9 mouse cellular contexts compared by ENCODE assay signal in genomic region chr11:103292152-103292889, GRCm38 (mm10). TPM values are rescaled to one million over a fixed set of nuclear protein-coding genes. Genes with fewer than 3 reads are reported as not detected.
A peak's percentile ranks its signal among the peaks of the same experiment; 100 is the strongest.
DNase-seq lines count a peak whose midpoint lies in the region; ATAC-seq and TF ChIP-seq lines count a peak whose summit lies in the region.
"Had no signal": no experiment of that assay in that cellular context is flagged by ENCODE, and none has a peak within 500 bp of the region (broad histone marks: within the 10 kb centered on the region; RNA-seq: fewer than 3 reads in every experiment).

No protein-coding gene starts in this region.

- no peak overlapping the region for H3K27ac ChIP-seq in intestine, embryonic 14.5 days (ENCODE audit: low read depth)
- no peak overlapping the region for H3K27ac ChIP-seq in intestine, embryonic 16.5 days (ENCODE audit: low read length)
- H3K27ac ChIP-seq in heart, embryonic 12.5 days (ENCODE audit: poor library complexity, severe bottlenecking), result 0 out of 2 replicates have a peak overlapping the region, but pooled peaks have one; percentile 17
- H3K27ac ChIP-seq in limb, embryonic 13.5 days, result peak overlapping the region; percentile 72

- no peak for ATAC-seq in intestine, embryonic 14.5 days (replicated peaks; ENCODE audit: low FRiP score, low TSS enrichment, low read depth)
- no peak for ATAC-seq in intestine, embryonic 16.5 days
- ATAC-seq in heart, embryonic 12.5 days (ENCODE audit: insufficient number of reproducible peaks, low FRiP score), result no peak
- peak; percentile 87 for ATAC-seq in limb, embryonic 13.5 days (ENCODE audit: low FRiP score, low read depth)

- H3K36me3 ChIP-seq in intestine, embryonic 14.5 days (ENCODE audit: control insufficient read depth, insufficient read depth, low read length), result no peaks in the 10 kb centered on the region
- no peaks in the 10 kb centered on the region for H3K36me3 ChIP-seq in intestine, embryonic 16.5 days (ENCODE audit: control insufficient read depth, insufficient read depth, low read length)
- H3K36me3 ChIP-seq in heart, embryonic 12.5 days, result no peaks in the 10 kb centered on the region
- H3K36me3 ChIP-seq in limb, embryonic 13.5 days, result no peaks in the 10 kb centered on the region

- 0 out of 2 replicates have a peak overlapping the region, but pooled peaks have one; percentile 5 for H3K4me2 ChIP-seq in intestine, embryonic 14.5 days (ENCODE audit: low read length)
- no peak overlapping the region for H3K4me2 ChIP-seq in intestine, embryonic 16.5 days (ENCODE audit: low read depth, low read length)
- no peak overlapping the region for H3K4me2 ChIP-seq in heart, embryonic 12.5 days
- peak overlapping the region; percentile 42 for H3K4me2 ChIP-seq in limb, embryonic 13.5 days (replicated peaks)

- WGBS in intestine, embryonic 14.5 days, result 15% methylated on average over 14 of the region's 14 CpGs
- 16% methylated on average over 14 of the region's 14 CpGs for WGBS in intestine, embryonic 16.5 days
- 14% methylated on average over 14 of the region's 14 CpGs for WGBS in heart, embryonic 12.5 days
- WGBS in limb, embryonic 13.5 days, result 6% methylated on average over 14 of the region's 14 CpGs

- H3K9me3 ChIP-seq in intestine, embryonic 14.5 days (ENCODE audit: control insufficient read depth, low read length), result no peaks in the 10 kb centered on the region
- H3K9me3 ChIP-seq in intestine, embryonic 16.5 days (ENCODE audit: control insufficient read depth, low read length), result no peaks in the 10 kb centered on the region
- no peaks in the 10 kb centered on the region for H3K9me3 ChIP-seq in heart, embryonic 12.5 days (replicated peaks)
- H3K9me3 ChIP-seq in limb, embryonic 13.5 days, result no peaks in the 10 kb centered on the region
- H3K9me3 ChIP-seq: megakaryocyte, embryonic 14.5 days had no signal

- H3K27me3 ChIP-seq in intestine, embryonic 14.5 days (replicated peaks; ENCODE audit: control insufficient read depth, insufficient read depth, low read length), result no peaks in the 10 kb centered on the region
- no peaks in the 10 kb centered on the region for H3K27me3 ChIP-seq in intestine, embryonic 16.5 days (replicated peaks; ENCODE audit: control insufficient read depth, insufficient read depth, low read length)
- H3K27me3 ChIP-seq in heart, embryonic 12.5 days (replicated peaks), result no peaks in the 10 kb centered on the region
- no peaks in the 10 kb centered on the region for H3K27me3 ChIP-seq in limb, embryonic 13.5 days

- TF ChIP-seq POLR2A in brain, embryonic 14.5 days (IDR thresholded peaks at IDR 0.05; ENCODE audit: borderline replicate concordance, extremely low read depth, insufficient read depth, insufficient read length, poor library complexity, severe bottlenecking), result no peak

- H3K4me1 ChIP-seq in intestine, embryonic 14.5 days (replicated peaks; ENCODE audit: control insufficient read depth, insufficient read depth, low read length), result no peaks in the 10 kb centered on the region; the same call in 1 of the 2 replicates
- H3K4me1 ChIP-seq in intestine, embryonic 16.5 days (ENCODE audit: control insufficient read depth, insufficient read depth, low read length), result peaks cover 9% of the 10 kb centered on the region; the same call in 1 of the 2 replicates
- peaks cover 13% of the 10 kb centered on the region for H3K4me1 ChIP-seq in heart, embryonic 12.5 days (replicated peaks)
- peaks cover 39% of the 10 kb centered on the region for H3K4me1 ChIP-seq in limb, embryonic 13.5 days

- H3K9ac ChIP-seq in intestine, embryonic 14.5 days (ENCODE audit: low read length), result no peak overlapping the region
- no peak overlapping the region for H3K9ac ChIP-seq in intestine, embryonic 16.5 days (ENCODE audit: low read depth, low read length)
- no peak overlapping the region for H3K9ac ChIP-seq in heart, embryonic 12.5 days
- H3K9ac ChIP-seq in limb, embryonic 13.5 days, result 0 out of 2 replicates have a peak overlapping the region, but pooled peaks have one; percentile 6

- no peak for TF ChIP-seq CTCF in brain, embryonic 14.5 days (IDR thresholded peaks at IDR 0.05; ENCODE audit: borderline replicate concordance, extremely low read depth, insufficient read depth, insufficient read length)

- peak; percentile 61 for DNase-seq in intestine, embryonic 14.5 days (ENCODE audit: low spot score)
- DNase-seq in brain, embryonic 14.5 days (ENCODE audit: low read depth), result peak; percentile 66
- DNase-seq in urinary bladder, postnatal 4 days (ENCODE audit: low spot score in 2 of 2), result peak; percentile 63 to 66
- DNase-seq in right cerebral cortex, postnatal 4 days, result no peak
- no peak for DNase-seq in cerebellum, adult 11-12 months

- H3K4me3 ChIP-seq in intestine, embryonic 14.5 days (ENCODE audit: low read depth, low read length), result no peak overlapping the region
- no peak overlapping the region for H3K4me3 ChIP-seq in intestine, embryonic 16.5 days (ENCODE audit: low read length)
- no peak overlapping the region for H3K4me3 ChIP-seq in heart, embryonic 12.5 days
- no peak overlapping the region for H3K4me3 ChIP-seq in limb, embryonic 13.5 days
- H3K4me3 ChIP-seq: megakaryocyte, embryonic 14.5 days had no signal

RNA-seq across cellular contexts. Expression of gene Map3k14, which starts 25.0 kb away (rescaled TPM):
- 3.7 and 3.9 TPM in 2 replicates for polyA plus RNA-seq in intestine, embryonic 14.5 days (2014; fragmentation: Nextera tagmentation; extraction: Ambion mirVana)
- 3.1 TPM in 2 replicates for polyA plus RNA-seq in intestine, embryonic 16.5 days (2015; fragmentation: Nextera tagmentation; extraction: Ambion mirVana)
- polyA plus RNA-seq in brain, embryonic 14.5 days (2012; rRNA removed), result 4.6 and 6.3 TPM in 2 replicates
- polyA plus RNA-seq in heart, embryonic 12.5 days (2016; fragmentation: Nextera tagmentation; extraction: Ambion mirVana), result 2.0 and 2.6 TPM in 2 replicates
- 4.8 and 5.4 TPM in 2 replicates for polyA plus RNA-seq in limb, embryonic 13.5 days (2015; fragmentation: Nextera tagmentation; extraction: Ambion mirVana)

Comparison
In these comparisons a context has a peak if more than half of its experiments do, and no peak if none do; other contexts are left out.
1. H3K4me2 ChIP-seq: peak in intestine, embryonic 14.5 days (single experiment) and limb, embryonic 13.5 days (single experiment); none in intestine, embryonic 16.5 days (single experiment) and heart, embryonic 12.5 days (single experiment).
2. DNase-seq: peak in intestine, embryonic 14.5 days (single experiment), brain, embryonic 14.5 days (single experiment) and urinary bladder, postnatal 4 days (2 of 2); none in right cerebral cortex, postnatal 4 days (single experiment) and cerebellum, adult 11-12 months (single experiment).
3. H3K27ac ChIP-seq: peak in heart, embryonic 12.5 days (single experiment) and limb, embryonic 13.5 days (single experiment); none in intestine, embryonic 14.5 days (single experiment) and intestine, embryonic 16.5 days (single experiment).